Mouse (Mus musculus) spleen, adult 12 weeks (tissue): ENCODE measurements around the gene Ugt1a8.
"Not testable (repeated sequence)": the region's sequence is repeated elsewhere in the genome, so short reads cannot be mapped to it uniquely, and the experiment has no call there.

Experiments used
- DNase-seq: peaks from one replicate; pipeline ENCODE4 v3.0.0; 2022; ENCODE audit warnings: low spot score

The Ugt1a8 gene

GRCm38 (mm10) chr1:88087513-88087912 lies at the start of gene Ugt1a8:
Gene Ugt1a8 (plus strand): TSS chr1:88087813.
- no peak for DNase-seq

DNA sequence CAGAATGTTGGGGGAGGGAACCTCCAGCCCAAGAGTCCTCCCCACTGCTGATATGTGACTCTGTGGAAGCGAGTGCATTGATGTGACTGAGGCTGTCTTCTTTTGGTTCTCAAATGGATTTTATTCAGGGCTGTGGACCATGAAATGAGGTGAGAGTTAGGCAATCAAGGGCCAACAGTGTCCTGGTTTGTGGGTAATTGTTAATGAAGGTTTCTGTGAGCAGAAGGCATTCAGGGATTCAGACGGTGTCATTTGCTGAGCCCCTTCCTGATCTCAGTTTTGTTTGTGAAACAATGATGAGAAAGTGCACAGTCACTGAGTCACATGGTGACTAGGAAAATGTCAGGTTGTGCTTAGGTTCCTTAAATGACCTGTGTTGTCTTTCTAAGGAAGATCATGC lies 44.6 kb upstream of the Ugt1a8 start:
- DNase-seq: not testable (repeated sequence)

GRCm38 (mm10) chr1:88044832-88045437 lies 42.7 kb upstream of the Ugt1a8 start:
- DNase-seq: not testable (repeated sequence)

- DNase-seq: not testable (repeated sequence)
Observed at GRCm38 (mm10) chr1:88047408-88047807, 40.2 kb upstream of the Ugt1a8 start.

- no peak for DNase-seq
Observed at GRCm38 (mm10) chr1:88055088-88055487, 32.5 kb upstream of the Ugt1a8 start, which contains the start of gene Ugt1a10. Gene Ugt1a10 (plus strand): TSS chr1:88055388.

DNA sequence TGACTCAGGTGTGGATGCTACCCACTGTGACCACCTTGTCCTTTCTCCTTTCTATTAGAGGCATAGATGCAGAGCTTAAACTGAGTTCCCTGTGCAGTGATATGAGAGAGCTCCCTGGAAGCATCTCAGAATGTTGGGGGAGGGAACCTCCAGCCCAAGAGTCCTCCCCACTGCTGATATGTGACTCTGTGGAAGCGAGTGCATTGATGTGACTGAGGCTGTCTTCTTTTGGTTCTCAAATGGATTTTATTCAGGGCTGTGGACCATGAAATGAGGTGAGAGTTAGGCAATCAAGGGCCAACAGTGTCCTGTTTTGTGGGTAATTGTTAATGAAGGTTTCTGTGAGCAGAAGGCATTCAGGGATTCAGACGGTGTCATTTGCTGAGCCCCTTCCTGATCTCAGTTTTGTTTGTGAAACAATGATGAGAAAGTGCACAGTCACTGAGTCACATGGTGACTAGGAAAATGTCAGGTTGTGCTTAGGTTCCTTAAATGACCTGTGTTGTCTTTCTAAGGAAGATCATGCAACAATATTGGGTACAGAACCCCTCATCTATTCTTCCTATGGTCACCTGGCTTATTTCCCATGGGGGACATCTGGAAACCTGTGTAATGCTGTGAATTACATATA lies 21.0 kb upstream of the Ugt1a8 start:
- not testable (repeated sequence) for DNase-seq

DNA sequence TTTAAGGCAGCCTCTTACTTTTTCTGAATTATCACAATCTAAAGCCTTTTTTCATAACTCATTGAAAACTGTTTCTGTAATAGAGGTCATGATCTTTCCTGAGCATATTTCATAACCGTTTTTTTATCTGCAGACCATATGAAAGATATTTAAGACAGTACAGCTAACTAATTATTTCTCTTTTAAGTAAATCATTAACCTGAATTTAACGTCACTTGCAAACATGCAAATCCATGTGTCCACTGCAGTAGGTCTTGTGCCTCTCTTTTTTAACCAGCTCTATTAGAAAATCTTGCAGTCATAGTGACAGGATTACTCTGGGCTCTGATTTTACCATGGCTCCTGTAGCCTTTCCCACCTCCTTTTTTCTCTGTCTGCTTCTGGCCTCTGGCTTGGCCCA lies 17.1 kb upstream of the Ugt1a8 start, which contains the start of gene Ugt1a9:
Ugt1a9 (plus strand) TSS at position 306 of the 400 bp plus-strand sequence.
- DNase-seq: no peak

- no peak for DNase-seq
Observed at GRCm38 (mm10) chr1:88070902-88071301, 16.7 kb upstream of the Ugt1a8 start.

GRCm38 (mm10) chr1:88074471-88074870 lies 13.1 kb upstream of the Ugt1a8 start:
- no peak for DNase-seq

GRCm38 (mm10) chr1:88077128-88077527 lies 10.5 kb upstream of the Ugt1a8 start:
- DNase-seq: no peak

DNA sequence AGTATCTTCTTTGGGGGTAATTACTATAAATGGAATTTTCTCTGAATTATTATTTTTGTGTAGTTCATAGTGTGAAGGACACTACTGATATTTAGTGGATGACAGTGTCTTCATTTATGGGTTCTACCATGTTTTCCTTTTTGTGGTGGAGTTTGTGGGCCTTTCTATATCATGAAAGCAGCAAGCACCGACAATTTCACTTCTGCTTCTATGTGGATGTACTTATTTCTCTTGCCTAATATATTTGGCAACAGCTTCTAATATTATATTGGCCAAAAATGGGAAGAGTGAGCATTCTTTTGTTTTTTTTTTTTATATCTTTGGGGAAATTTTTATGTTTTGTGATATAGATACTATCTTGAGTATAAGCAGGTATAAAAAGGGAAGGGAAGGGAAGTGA lies 5.9 kb upstream of the Ugt1a8 start:
- no peak for DNase-seq

DNA sequence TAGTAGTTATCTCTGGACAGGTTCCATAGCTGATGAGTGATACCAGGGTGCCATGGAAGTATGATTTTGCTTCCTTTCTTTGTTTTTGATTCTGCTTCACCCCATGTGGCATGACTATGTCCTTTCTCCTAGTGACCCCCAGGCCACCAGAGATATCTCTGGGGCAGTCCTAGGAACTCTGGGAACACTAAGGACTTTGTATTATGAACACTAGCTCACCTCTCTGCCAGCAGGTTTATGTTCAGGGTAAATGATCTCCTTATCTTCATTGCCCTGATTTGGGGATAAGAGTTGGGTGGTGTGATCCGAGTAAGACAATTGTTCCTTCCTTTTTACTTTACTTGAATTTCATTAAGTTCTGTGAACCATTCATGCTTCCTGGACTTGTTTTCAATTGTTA lies 1.5 kb upstream of the Ugt1a8 start:
- DNase-seq: no peak

GRCm38 (mm10) chr1:88092341-88092740 lies 4.7 kb downstream of the Ugt1a8 start:
- DNase-seq: no peak

DNA sequence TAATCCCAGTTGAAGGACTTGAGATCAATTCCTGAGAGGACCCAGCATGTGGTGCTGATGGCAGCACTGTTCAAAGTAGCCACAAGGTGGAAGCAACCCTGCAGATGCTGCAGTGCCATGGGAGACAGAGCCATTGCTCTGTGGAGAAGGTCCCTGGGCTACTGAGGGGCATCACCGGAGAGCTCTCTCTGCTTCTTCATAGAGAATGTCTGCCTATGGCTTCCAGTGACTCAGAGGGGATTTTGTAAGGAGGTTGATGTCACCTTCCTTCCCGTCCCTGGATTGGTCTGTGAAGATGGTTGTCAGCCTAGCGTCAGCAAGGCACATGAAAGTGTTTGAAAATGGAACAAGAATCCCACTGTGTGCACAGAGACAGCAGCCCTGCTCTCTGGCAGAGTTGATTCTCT lies 6.7 kb downstream of the Ugt1a8 start:
- DNase-seq: not testable (repeated sequence)

GRCm38 (mm10) chr1:88094941-88095492 lies 7.4 kb downstream of the Ugt1a8 start, which contains the start of gene Ugt1a7c:
Gene Ugt1a7c (plus strand): TSS chr1:88095062.
- DNase-seq: no peak

DNA sequence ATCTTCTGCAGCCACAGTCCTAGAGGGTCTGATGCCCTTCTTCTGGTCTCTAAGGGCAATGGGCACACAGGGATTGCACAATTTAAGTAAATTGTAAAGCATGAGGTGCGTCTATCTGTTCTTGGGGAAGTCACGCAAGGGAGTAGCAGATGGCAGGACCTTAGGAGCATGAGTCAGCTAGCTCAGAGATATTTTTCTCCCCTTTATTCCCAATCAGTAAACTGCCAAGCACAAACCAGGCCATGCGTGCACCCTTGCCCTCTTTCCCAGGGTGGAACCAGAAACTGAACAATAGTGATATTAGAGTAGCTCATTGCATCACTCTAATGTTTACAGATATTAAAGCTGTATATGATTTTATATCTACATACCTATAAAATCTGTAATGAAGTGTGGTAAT lies 10.9 kb downstream of the Ugt1a8 start:
- DNase-seq: not testable (repeated sequence)

DNA sequence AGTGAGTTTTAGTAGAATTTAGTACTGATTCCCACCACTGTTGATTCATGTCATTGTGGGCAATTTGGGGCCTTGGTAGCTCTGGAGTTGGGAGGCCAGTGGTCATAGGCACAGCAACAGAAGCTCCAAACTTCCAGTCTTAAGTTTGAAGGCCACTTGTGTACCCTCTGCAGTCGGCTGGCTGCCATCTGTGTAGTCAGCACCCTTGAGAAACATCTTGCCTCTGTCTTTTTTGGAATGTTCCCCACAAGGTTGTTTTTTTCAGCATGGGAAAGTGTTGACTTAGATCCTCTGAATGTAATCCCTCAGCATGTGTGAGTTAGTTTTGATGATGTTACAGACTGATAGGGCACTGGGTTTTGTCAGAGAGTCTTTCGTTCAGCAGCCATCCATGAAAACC lies 12.1 kb downstream of the Ugt1a8 start:
- DNase-seq: not testable (repeated sequence)

GRCm38 (mm10) chr1:88103019-88103418 lies 15.4 kb downstream of the Ugt1a8 start, which contains the start of gene Ugt1a6b:
Gene Ugt1a6b (plus strand): TSS chr1:88103252.
- not testable (repeated sequence) for DNase-seq

GRCm38 (mm10) chr1:88103697-88104468 lies 16.3 kb downstream of the Ugt1a8 start:
- DNase-seq: not testable (repeated sequence)

GRCm38 (mm10) chr1:88104667-88105430 lies 17.2 kb downstream of the Ugt1a8 start:
- DNase-seq: no peak

- DNase-seq: no peak
Observed at GRCm38 (mm10) chr1:88105656-88106055, 18.0 kb downstream of the Ugt1a8 start.
